Mouse (Mus musculus) embryonic facial prominence, embryonic 11.5 days (tissue): ENCODE data around the gene Col4a2. TPM values are rescaled to one million over a fixed set of nuclear protein-coding genes. Genes with fewer than 3 reads are reported as not detected.
A peak's percentile ranks its signal among the peaks of the same experiment; 100 is the strongest.

Source experiments
- ATAC-seq: fragments of 200-750 bp; cut with Nextera tagmentation; replicated peaks from 2 replicates; pipeline ENCODE4 v1.8.0; 2017; ENCODE audit warnings: low read depth; ENCODE audit not compliant: insufficient number of reproducible peaks, low FRiP score, low TSS enrichment
- DNase-seq: peaks from one replicate; pipeline ENCODE4 v3.0.0-alpha.2; 2015; ENCODE audit warnings: low spot score
- H3K27ac ChIP-seq: fragments of 300-500 bp; sonication (generic); replicated peaks from 2 replicates; pipeline ENCODE4 v1.5.1; 2014; ENCODE audit warnings: mild to moderate bottlenecking, low read depth, low read length, control low read depth
- H3K27me3 ChIP-seq: fragments of 300-500 bp; sonication (generic); 2 replicates; pipeline ENCODE4 v1.6.1; 2014; ENCODE audit warnings: mild to moderate bottlenecking, low read length, moderate library complexity, mixed read lengths; ENCODE audit not compliant: control insufficient read depth, insufficient read depth
- H3K36me3 ChIP-seq: fragments of 300-500 bp; sonication (generic); replicated peaks from 2 replicates; pipeline ENCODE4 v1.6.1; 2014; ENCODE audit warnings: low read depth, mild to moderate bottlenecking, low read length, moderate library complexity, mixed read lengths; ENCODE audit not compliant: control insufficient read depth, insufficient read depth
- H3K4me1 ChIP-seq: fragments of 300-500 bp; sonication (generic); 2 replicates; pipeline ENCODE4 v1.6.1; 2014; ENCODE audit warnings: low read length, mixed read lengths; ENCODE audit not compliant: control insufficient read depth, insufficient read depth
- H3K4me2 ChIP-seq: fragments of 300-500 bp; sonication (generic); 2 replicates; pipeline ENCODE4 v1.6.1; 2014; ENCODE audit warnings: low read depth, mild to moderate bottlenecking, control low read depth, low read length, moderate library complexity
- H3K4me3 ChIP-seq: fragments of 300-500 bp; sonication (generic); 2 replicates; pipeline ENCODE4 v1.5.1; 2014; ENCODE audit warnings: low read depth, low read length, control low read depth
- H3K9ac ChIP-seq: fragments of 300-500 bp; sonication (generic); replicated peaks from 2 replicates; pipeline ENCODE4 v1.6.1; 2014; ENCODE audit warnings: mild to moderate bottlenecking, control low read depth, low read length
- H3K9me3 ChIP-seq: fragments of 300-500 bp; sonication (generic); replicated peaks from 2 replicates; pipeline ENCODE4 v1.6.1; 2016; ENCODE audit warnings: mild to moderate bottlenecking, low read length, inconsistent platforms, mixed read lengths; ENCODE audit not compliant: control insufficient read depth
- WGBS: fragments of 180-500 bp; shearing (Covaris S2); extraction: QIAGEN DNeasy Blood & Tissue Kit; methylation state at CpG from one replicate; pipeline ENCODE4 v1.1.7; 2014; 5-methylcytosine and 5-hydroxymethylcytosine counted together
- polyA plus RNA-seq: library from polyadenylated mRNA; unstranded; fragments of >200 nt; fragmentation: Nextera tagmentation; extraction: Ambion mirVana; gene quantifications from 2 replicates; pipeline ENCODE4 v1.2.1, GENCODE M21; 2014

The Col4a2 gene
- polyA plus RNA-seq, 1 experiment from 2014 or later: 26.7 TPM

GRCm38 (mm10) chr8:11356776-11357175, 44.2 kb downstream of the Col4a2 start:
- WGBS: 86% methylated on average over 8 of the region's 8 CpGs
- no peak overlapping the region for H3K4me3 ChIP-seq
- H3K4me1 ChIP-seq: peaks cover 6% of the 10 kb centered on the region
- ATAC-seq: no peak
- DNase-seq: no peak
- no peak overlapping the region for H3K4me2 ChIP-seq
- no peak overlapping the region for H3K9ac ChIP-seq
- no peak overlapping the region for H3K27ac ChIP-seq
- H3K27me3 ChIP-seq: no peaks in the 10 kb centered on the region
- H3K36me3 ChIP-seq: no peaks in the 10 kb centered on the region; the same call in 1 of the 2 replicates
- no peaks in the 10 kb centered on the region for H3K9me3 ChIP-seq

DNA sequence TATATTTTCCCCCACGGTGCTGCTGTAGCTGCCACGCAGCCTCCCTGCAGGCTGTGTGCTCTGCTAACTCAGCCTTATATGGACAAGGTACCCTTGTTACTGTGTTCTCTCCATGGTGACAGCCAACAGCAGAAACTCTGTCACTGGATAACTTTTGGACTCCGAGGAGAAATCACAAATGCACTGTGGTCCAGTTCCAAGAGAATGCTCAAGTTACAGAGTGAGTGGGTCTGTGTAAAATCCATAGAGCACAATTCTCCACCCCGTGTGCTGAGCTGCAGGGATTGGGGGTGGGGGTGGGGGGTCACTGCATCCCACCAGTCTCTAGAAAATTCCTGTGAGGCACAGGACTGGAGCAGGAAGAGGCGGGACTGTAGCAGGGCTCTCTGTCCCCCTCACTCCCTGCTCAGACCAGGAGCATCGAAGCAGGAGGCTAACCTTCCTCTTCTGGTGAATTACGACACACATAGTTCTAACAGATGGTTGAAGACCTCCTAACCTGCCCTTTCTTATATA, 45.4 kb downstream of the Col4a2 start:
- WGBS: 42% methylated on average over 7 of the region's 7 CpGs
- H3K9me3 ChIP-seq: no peaks in the 10 kb centered on the region
- H3K36me3 ChIP-seq: no peaks in the 10 kb centered on the region; the same call in 1 of the 2 replicates
- H3K27ac ChIP-seq: no peak overlapping the region
- H3K27me3 ChIP-seq: no peaks in the 10 kb centered on the region
- ATAC-seq (peak; percentile 41; the same call in 1 of the 2 replicates), DNase-seq (no peak)
- no peak overlapping the region for H3K4me2 ChIP-seq
- H3K4me1 ChIP-seq: peaks cover 15% of the 10 kb centered on the region
- H3K9ac ChIP-seq: no peak overlapping the region
- H3K4me3 ChIP-seq: no peak overlapping the region

- ATAC-seq: no peak
- Histone ChIP-seq H3K9ac (no peak overlapping the region), H3K4me3 (no peak overlapping the region), H3K4me1 (peaks cover 15% of the 10 kb centered on the region), H3K4me2 (no peak overlapping the region), H3K9me3 (no peaks in the 10 kb centered on the region), H3K36me3 (no peaks in the 10 kb centered on the region; the same call in 1 of the 2 replicates), H3K27ac (no peak overlapping the region), H3K27me3 (no peaks in the 10 kb centered on the region)
- WGBS: 88% methylated on average over 5 of the region's 5 CpGs
- DNase-seq: no peak
Observed at GRCm38 (mm10) chr8:11359846-11360245, 47.2 kb downstream of the Col4a2 start.

- Histone ChIP-seq H3K9ac (no peak overlapping the region), H3K36me3 (no peaks in the 10 kb centered on the region), H3K27me3 (no peaks in the 10 kb centered on the region), H3K4me3 (no peak overlapping the region), H3K9me3 (no peaks in the 10 kb centered on the region), H3K27ac (peak overlapping the region; percentile 14), H3K4me2 (no peak overlapping the region), H3K4me1 (peaks cover 15% of the 10 kb centered on the region)
- DNase-seq: no peak
- 0 out of 2 replicates have a peak, but pooled peaks have one; percentile 34 for ATAC-seq
- 57% methylated on average over 9 of the region's 9 CpGs for WGBS
Observed at GRCm38 (mm10) chr8:11361546-11362277, 49.1 kb downstream of the Col4a2 start.

- Histone ChIP-seq H3K4me2 (no peak overlapping the region), H3K36me3 (no peaks in the 10 kb centered on the region), H3K9ac (peak overlapping the region; percentile 34; the same call in 1 of the 2 replicates), H3K4me1 (peaks cover 15% of the 10 kb centered on the region), H3K27me3 (no peaks in the 10 kb centered on the region), H3K27ac (peak overlapping the region; percentile 14), H3K9me3 (no peaks in the 10 kb centered on the region), H3K4me3 (no peak overlapping the region)
- ATAC-seq (no peak), DNase-seq (peak; percentile 77)
- 10% methylated on average over 17 of the region's 17 CpGs for WGBS
Observed at GRCm38 (mm10) chr8:11362278-11363214, 49.9 kb downstream of the Col4a2 start.

GRCm38 (mm10) chr8:11363340-11364126, 50.9 kb downstream of the Col4a2 start:
- 0 out of 2 replicates have a peak, but pooled peaks have one; percentile 32 for ATAC-seq
- WGBS: 30% methylated on average over 13 of the region's 13 CpGs
- H3K4me3 ChIP-seq: no peak overlapping the region
- no peak overlapping the region for H3K9ac ChIP-seq
- H3K36me3 ChIP-seq: no peaks in the 10 kb centered on the region
- H3K27ac ChIP-seq: peak overlapping the region; percentile 64
- H3K4me2 ChIP-seq: no peak overlapping the region
- DNase-seq: peak; percentile 76
- H3K9me3 ChIP-seq: no peaks in the 10 kb centered on the region
- no peaks in the 10 kb centered on the region for H3K27me3 ChIP-seq
- peaks cover 11% of the 10 kb centered on the region for H3K4me1 ChIP-seq

DNA sequence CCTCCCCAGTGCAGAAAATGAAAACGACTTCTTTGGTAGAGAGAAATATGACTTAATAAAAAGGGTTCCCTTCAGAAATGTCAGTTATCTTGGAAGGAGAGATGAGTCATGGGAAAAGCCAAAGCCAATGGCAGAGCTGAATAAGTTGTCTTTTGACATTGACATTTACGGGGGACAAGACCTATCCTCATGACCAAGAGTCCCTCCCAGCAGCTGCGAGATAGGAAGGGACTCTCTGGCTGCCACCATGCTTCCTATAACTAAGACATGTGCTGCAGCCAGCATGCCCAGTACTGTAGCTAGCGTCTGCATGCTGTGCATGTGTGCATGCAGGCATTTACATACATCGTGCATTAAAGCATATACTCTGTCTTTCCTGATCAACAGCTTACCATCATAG, 53.6 kb downstream of the Col4a2 start:
- H3K4me1 ChIP-seq: peaks cover 11% of the 10 kb centered on the region
- H3K4me3 ChIP-seq: no peak overlapping the region
- WGBS: 88% methylated on average over 5 of the region's 5 CpGs
- no peak for ATAC-seq
- no peak overlapping the region for H3K9ac ChIP-seq
- DNase-seq: no peak
- H3K36me3 ChIP-seq: no peaks in the 10 kb centered on the region
- no peaks in the 10 kb centered on the region for H3K27me3 ChIP-seq
- H3K9me3 ChIP-seq: no peaks in the 10 kb centered on the region
- no peak overlapping the region for H3K4me2 ChIP-seq
- H3K27ac ChIP-seq: no peak overlapping the region
